Mouse (Mus musculus): ENCODE results near the gene Lrrc74b. TPM values are rescaled to one million over a fixed set of nuclear protein-coding genes. Genes with fewer than 3 reads are reported as not detected.

Lrrc74b gene
- polyA plus RNA-seq, 1 experiment from 2014 or later = 0.35 TPM

GRCm38 (mm10) chr16:17532676-17533329 lies 28.2 kb downstream of the Lrrc74b start:
- Histone ChIP-seq H3K27me3 (no peaks in the 10 kb centered on the region), H3K4me2 (no peak overlapping the region), H3K4me1 (replicated peaks) (peaks cover 27% of the 10 kb centered on the region), H3K27ac (replicated peaks) (no peak overlapping the region), H3K36me3 (peaks cover 13% of the 10 kb centered on the region), H3K9me3 (no peaks in the 10 kb centered on the region), H3K4me3 (no peak overlapping the region), H3K9ac (no peak overlapping the region)
- WGBS = 78% methylated on average over 14 of the region's 14 CpGs
- ATAC-seq (ENCODE audit: low read depth) = no peak

- Histone ChIP-seq H3K36me3 (peaks cover 18% of the 10 kb centered on the region), H3K4me3 (no peak overlapping the region), H3K4me2 (peak overlapping the region; percentile 96), H3K9me3 (no peaks in the 10 kb centered on the region), H3K9ac (no peak overlapping the region), H3K4me1 (replicated peaks) (peaks cover 27% of the 10 kb centered on the region), H3K27me3 (no peaks in the 10 kb centered on the region), H3K27ac (replicated peaks) (no peak overlapping the region)
- 66% methylated on average over 4 of the region's 4 CpGs for WGBS
- ATAC-seq (ENCODE audit: low read depth) = no peak
These were observed 28.8 kb downstream of the Lrrc74b start for GRCm38 (mm10) chr16:17532271-17532670.

GRCm38 (mm10) chr16:17530640-17531288 lies 30.3 kb downstream of the Lrrc74b start, which contains the start of gene Thap7:
Thap7 (minus strand) TSS chr16:17531136.
- Histone ChIP-seq H3K27ac (replicated peaks) (peak within 1 kb of the TSS; percentile 97), H3K27me3 (no peaks in the 10 kb centered on the region), H3K9ac (peak within 1 kb of the TSS; percentile 92), H3K4me3 (peak within 1 kb of the TSS; percentile 76), H3K4me1 (replicated peaks) (peaks cover 27% of the 10 kb centered on the region), H3K9me3 (no peaks in the 10 kb centered on the region), H3K4me2 (peak within 1 kb of the TSS; percentile 96), H3K36me3 (peaks cover 33% of the 10 kb centered on the region)
- 1% methylated on average over 67 of the region's 67 CpGs for WGBS
- peak; percentile 96 for ATAC-seq (ENCODE audit: low read depth)

- WGBS = 22% methylated on average over 17 of the region's 17 CpGs
- Histone ChIP-seq H3K27me3 (no peaks in the 10 kb centered on the region), H3K9me3 (no peaks in the 10 kb centered on the region), H3K4me2 (peak overlapping the region; percentile 96), H3K36me3 (peaks cover 40% of the 10 kb centered on the region), H3K4me3 (peak overlapping the region; percentile 76), H3K4me1 (replicated peaks) (peaks cover 27% of the 10 kb centered on the region), H3K27ac (replicated peaks) (peak overlapping the region; percentile 97), H3K9ac (peak overlapping the region; percentile 92)
- peak; percentile 4; the same call in 1 of the 2 replicates for ATAC-seq (ENCODE audit: low read depth)
These were observed 31.0 kb downstream of the Lrrc74b start for GRCm38 (mm10) chr16:17529981-17530586.

GRCm38 (mm10) chr16:17528276-17528675 lies 32.8 kb downstream of the Lrrc74b start:
- no peaks in the 10 kb centered on the region for H3K9me3 ChIP-seq
- WGBS = 89% methylated on average over 13 of the region's 13 CpGs
- H3K4me1 ChIP-seq (replicated peaks) = peaks cover 27% of the 10 kb centered on the region
- H3K4me3 ChIP-seq = no peak overlapping the region
- H3K4me2 ChIP-seq = no peak overlapping the region
- H3K9ac ChIP-seq = no peak overlapping the region
- no peaks in the 10 kb centered on the region for H3K27me3 ChIP-seq
- no peak overlapping the region for H3K27ac ChIP-seq (replicated peaks)
- peaks cover 56% of the 10 kb centered on the region for H3K36me3 ChIP-seq
- no peak for ATAC-seq (ENCODE audit: low read depth)

- Histone ChIP-seq H3K4me3 (no peak overlapping the region), H3K36me3 (peaks cover 63% of the 10 kb centered on the region), H3K27ac (replicated peaks) (no peak overlapping the region), H3K4me2 (no peak overlapping the region), H3K9ac (no peak overlapping the region), H3K9me3 (no peaks in the 10 kb centered on the region), H3K4me1 (replicated peaks) (peaks cover 27% of the 10 kb centered on the region), H3K27me3 (no peaks in the 10 kb centered on the region)
- ATAC-seq (ENCODE audit: low read depth) = no peak
These were observed 33.4 kb downstream of the Lrrc74b start for GRCm38 (mm10) chr16:17527606-17528005.

GRCm38 (mm10) chr16:17526223-17526622 lies 34.8 kb downstream of the Lrrc74b start:
- H3K36me3 ChIP-seq = peaks cover 77% of the 10 kb centered on the region
- no peaks in the 10 kb centered on the region for H3K9me3 ChIP-seq
- peaks cover 16% of the 10 kb centered on the region for H3K4me1 ChIP-seq (replicated peaks)
- H3K27me3 ChIP-seq = no peaks in the 10 kb centered on the region
- ATAC-seq (ENCODE audit: low read depth) = no peak
- WGBS = 91% methylated on average over 6 of the region's 6 CpGs
- H3K9ac ChIP-seq = no peak overlapping the region
- H3K4me2 ChIP-seq = no peak overlapping the region
- no peak overlapping the region for H3K27ac ChIP-seq (replicated peaks)
- H3K4me3 ChIP-seq = no peak overlapping the region

GRCm38 (mm10) chr16:17525524-17525923 lies 35.5 kb downstream of the Lrrc74b start:
- H3K27me3 ChIP-seq = no peaks in the 10 kb centered on the region
- 87% methylated on average over 3 of the region's 3 CpGs for WGBS
- H3K4me2 ChIP-seq = no peak overlapping the region
- no peak for ATAC-seq (ENCODE audit: low read depth)
- H3K9me3 ChIP-seq = no peaks in the 10 kb centered on the region
- H3K4me1 ChIP-seq (replicated peaks) = peaks cover 16% of the 10 kb centered on the region
- H3K9ac ChIP-seq = no peak overlapping the region
- H3K4me3 ChIP-seq = no peak overlapping the region
- no peak overlapping the region for H3K27ac ChIP-seq (replicated peaks)
- H3K36me3 ChIP-seq = peaks cover 84% of the 10 kb centered on the region

GRCm38 (mm10) chr16:17524156-17524555 lies 36.9 kb downstream of the Lrrc74b start:
- Histone ChIP-seq H3K27ac (replicated peaks) (no peak overlapping the region), H3K4me1 (replicated peaks) (peaks cover 5% of the 10 kb centered on the region), H3K36me3 (peaks cover 98% of the 10 kb centered on the region), H3K27me3 (no peaks in the 10 kb centered on the region), H3K9me3 (no peaks in the 10 kb centered on the region), H3K4me2 (no peak overlapping the region), H3K9ac (no peak overlapping the region), H3K4me3 (no peak overlapping the region)
- ATAC-seq (ENCODE audit: low read depth) = no peak
- 89% methylated on average over 11 of the region's 11 CpGs for WGBS

GRCm38 (mm10) chr16:17518910-17519309 lies 42.1 kb downstream of the Lrrc74b start:
- no peak for ATAC-seq (ENCODE audit: low read depth)
- WGBS = 88% methylated on average over 2 of the region's 2 CpGs

GRCm38 (mm10) chr16:17511431-17511830 lies 49.6 kb downstream of the Lrrc74b start:
- H3K36me3 ChIP-seq = peaks cover 52% of the 10 kb centered on the region

More at GRCm38 (mm10) chr16:17518910-17519309, 42.1 kb downstream of the Lrrc74b start:
- no peak overlapping the region for H3K4me2 ChIP-seq
- no peaks in the 10 kb centered on the region for H3K4me1 ChIP-seq (replicated peaks)
- H3K36me3 ChIP-seq = peaks cover 98% of the 10 kb centered on the region
- H3K27ac ChIP-seq (replicated peaks) = no peak overlapping the region
- no peaks in the 10 kb centered on the region for H3K9me3 ChIP-seq
- H3K4me3 ChIP-seq = no peak overlapping the region
- no peaks in the 10 kb centered on the region for H3K27me3 ChIP-seq
- no peak overlapping the region for H3K9ac ChIP-seq

GRCm38 (mm10) chr16:17510686-17511085 lies 50.4 kb downstream of the Lrrc74b start:
- H3K9me3 ChIP-seq = no peaks in the 10 kb centered on the region
- peaks cover 44% of the 10 kb centered on the region for H3K36me3 ChIP-seq
- H3K9ac ChIP-seq = 0 out of 2 replicates have a peak overlapping the region, but pooled peaks have one; percentile 2
- H3K4me1 ChIP-seq (replicated peaks) = peaks cover 19% of the 10 kb centered on the region
- H3K4me3 ChIP-seq = no peak overlapping the region
- H3K27me3 ChIP-seq = no peaks in the 10 kb centered on the region
- ATAC-seq (ENCODE audit: low read depth) = no peak
- H3K27ac ChIP-seq (replicated peaks) = no peak overlapping the region
- 0 out of 2 replicates have a peak overlapping the region, but pooled peaks have one; percentile 86 for H3K4me2 ChIP-seq
- WGBS = 95% methylated on average over 2 of the region's 2 CpGs

More at GRCm38 (mm10) chr16:17511431-17511830, 49.6 kb downstream of the Lrrc74b start:
- Histone ChIP-seq H3K9me3 (no peaks in the 10 kb centered on the region), H3K4me1 (replicated peaks) (peaks cover 19% of the 10 kb centered on the region), H3K27me3 (no peaks in the 10 kb centered on the region), H3K4me2 (no peak overlapping the region), H3K4me3 (no peak overlapping the region), H3K9ac (no peak overlapping the region), H3K27ac (replicated peaks) (no peak overlapping the region)
- ATAC-seq (ENCODE audit: low read depth) = no peak
- 96% methylated on average over 4 of the region's 4 CpGs for WGBS
